Mouse (Mus musculus): ENCODE results near the gene Zc3h12b.
"Not testable (repeated sequence)": the region's sequence is repeated elsewhere in the genome, so short reads cannot be mapped to it uniquely, and the experiment has no call there.

The Zc3h12b gene

DNA sequence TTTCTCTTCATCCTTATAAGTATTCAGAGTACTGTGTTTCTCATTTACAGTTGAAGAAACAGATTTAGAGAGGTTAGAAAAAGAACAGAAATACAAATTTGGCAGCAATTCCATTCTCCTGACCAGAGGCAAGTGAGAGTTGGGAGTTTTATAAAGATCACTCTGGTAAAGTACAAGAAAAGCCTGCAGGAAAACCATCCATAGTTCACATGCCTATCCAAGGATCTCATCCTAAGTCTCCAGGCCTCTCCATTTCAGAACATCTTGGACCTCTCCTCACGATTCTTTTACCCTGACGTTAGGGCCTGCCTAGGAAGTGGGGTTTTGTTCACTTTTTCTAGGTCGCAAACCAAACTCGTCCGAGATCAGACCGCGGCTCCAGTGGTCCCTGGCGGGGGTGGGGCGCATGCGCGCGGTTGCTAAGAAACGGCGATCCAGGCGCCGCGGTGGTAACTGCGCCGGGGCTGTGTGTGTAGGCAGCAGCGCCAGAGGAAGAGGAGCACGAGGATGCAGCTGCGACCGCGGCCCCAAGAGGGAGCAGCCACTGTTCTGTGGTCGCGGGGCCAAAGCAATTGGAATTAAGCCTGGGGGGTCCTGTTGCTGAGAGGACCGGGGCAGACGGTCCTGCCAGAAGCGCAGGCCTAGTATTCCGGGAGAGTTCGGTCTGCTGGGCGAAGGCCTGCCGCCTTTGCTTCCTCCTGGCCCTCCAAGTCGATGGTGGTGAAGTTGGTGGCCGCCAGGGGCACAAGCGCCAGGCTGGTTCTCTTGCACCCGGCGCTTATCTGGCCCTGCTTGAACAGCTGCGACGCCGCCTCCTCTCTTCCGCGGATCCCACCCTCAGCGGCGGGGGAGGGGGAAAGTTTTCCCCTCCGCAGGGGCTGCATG is at the start of gene Zc3h12b:
Gene Zc3h12b, plus strand, starts transcription at position 452 of the 885 bp plus-strand sequence.
- peak; percentile 9 for DNase-seq (ENCODE audit: low spot score)

DNA sequence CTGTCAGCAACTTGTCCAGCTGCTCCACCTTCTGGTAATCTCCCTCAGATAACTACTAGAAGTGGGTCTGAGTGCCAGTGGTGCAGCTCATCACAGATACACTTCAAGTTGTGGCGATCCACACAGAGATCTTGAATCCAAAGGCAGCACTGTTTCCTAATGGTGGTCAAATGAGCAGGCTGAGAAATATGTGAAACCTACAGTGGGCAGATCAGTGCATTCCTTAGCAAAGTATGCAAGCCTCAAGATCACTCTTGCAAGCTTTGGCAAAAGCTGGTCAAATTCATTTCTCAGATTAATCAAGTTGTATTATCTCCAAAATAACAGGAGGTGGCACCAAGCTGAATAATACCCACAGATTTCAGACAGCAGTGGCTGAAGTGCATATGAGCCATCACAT is 29.3 kb upstream of the Zc3h12b start:
- no peak for DNase-seq (ENCODE audit: low spot score)

DNA sequence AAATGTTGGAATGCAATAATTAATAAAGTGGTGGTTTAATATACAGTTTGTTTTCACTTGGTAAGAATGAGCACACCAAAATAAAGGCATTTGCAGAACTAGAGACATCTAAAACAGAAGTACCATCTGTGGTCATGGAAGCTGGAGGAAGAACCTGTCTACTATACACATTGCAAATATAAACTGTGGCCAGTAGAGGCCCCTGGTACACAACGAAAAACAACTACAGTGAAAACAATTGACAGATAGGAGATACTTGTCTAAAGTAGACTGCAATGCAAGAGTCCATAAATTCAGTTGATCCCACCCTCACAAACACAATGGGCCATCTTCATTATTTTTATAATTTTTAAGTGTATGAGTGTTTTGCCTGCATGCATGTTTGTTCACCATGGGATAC is 24.4 kb upstream of the Zc3h12b start:
- DNase-seq (ENCODE audit: low spot score), result no peak

DNA sequence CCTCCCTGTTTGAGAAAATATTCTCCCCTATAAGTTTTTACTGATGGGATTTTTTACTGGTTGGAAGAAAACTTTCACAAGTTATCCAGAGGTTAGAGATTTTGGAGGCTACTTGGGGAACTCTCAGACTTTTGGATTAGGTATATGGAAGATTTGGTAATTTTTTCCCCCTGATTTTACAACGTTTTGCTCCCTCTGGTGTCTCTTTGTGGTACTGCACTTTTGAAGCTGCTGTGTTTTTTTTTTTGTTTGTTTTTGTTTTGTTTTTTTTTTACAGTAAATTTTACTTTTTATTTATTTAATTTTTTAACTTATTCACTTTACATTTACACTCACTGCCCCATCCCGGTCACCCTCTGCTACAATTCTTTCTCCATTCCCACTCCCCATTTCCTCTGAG is 26.8 kb downstream of the Zc3h12b start:
- no peak for DNase-seq (ENCODE audit: low spot score)

DNA sequence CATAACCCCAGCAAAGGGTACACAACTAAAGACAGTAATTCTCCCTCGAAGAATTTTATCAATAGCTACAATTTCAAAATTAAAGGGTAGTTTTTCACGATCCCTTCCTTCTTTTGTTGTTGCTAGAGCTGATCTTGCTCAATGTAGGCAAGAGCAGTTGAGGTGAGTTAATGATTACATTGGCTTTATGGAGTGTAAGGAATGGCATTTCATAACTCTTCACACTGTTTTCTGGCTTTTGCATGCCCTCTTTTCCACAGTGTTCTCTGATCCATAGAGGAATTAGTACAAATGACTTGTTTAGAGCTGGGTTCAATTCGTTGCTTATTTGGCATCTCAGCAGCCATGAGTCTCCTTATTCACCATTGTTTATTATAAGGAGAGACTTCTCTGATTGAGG is 84.4 kb downstream of the Zc3h12b start:
- no peak for DNase-seq (ENCODE audit: low spot score)

DNA sequence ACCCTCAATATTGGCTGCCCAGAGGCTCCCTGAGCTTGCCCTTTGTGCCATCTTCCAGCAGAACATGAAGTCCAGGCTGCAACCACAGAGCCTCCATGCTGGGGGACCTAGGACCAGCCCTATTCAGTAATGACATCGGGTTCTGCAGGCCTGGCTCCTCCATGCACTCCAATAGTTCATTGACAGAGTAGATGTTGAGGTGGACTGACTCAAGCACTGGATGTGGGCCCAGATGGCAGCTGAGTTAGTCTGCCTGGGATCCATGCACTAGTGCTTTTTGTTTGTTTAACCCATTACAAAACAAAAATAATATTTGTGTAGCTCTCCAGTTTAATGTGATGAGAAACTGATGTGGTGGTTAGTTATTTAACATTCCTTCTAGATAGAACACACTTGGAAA is 90.3 kb downstream of the Zc3h12b start:
- no peak for DNase-seq (ENCODE audit: low spot score)

DNA sequence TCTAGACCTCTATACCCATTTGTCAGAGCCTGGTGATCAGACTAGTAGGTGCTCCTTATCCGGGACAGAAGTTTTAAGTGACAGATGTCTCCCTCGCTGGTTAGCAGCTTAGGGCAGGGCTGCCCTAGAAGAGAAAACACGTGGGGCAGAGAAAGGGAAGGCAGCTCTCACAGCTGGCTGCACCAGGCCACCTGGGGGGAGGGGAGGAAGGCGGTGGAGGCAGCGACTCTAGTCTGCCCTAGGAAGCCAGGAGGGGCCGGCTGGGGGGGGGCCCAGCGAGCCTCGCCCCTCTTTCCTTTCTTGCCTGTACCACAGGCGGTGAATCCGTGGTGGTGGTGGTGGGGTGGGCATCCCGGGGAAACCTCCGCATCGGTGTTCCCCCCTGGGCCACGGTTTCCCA is 141.3 kb downstream of the Zc3h12b start:
- DNase-seq (ENCODE audit: low spot score), result no peak

DNA sequence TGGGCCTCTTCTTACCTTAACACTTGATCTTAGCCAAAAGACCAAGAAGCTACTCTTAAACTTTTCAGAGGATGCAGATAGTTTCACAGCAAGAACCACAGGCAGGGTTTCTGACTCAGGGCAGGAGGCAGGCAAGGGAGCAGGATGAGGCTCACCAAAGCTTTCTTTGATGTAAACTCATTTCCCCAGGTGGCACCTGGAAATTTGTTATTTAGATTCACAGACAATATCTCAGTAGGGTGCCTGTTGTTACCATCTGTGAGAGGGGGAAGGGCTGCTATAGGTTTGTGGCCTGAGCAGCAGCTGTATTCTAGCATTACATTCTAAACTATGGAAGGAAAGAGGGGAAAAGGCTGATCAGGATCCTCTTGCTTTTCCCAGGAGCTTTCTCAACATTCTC is 169.6 kb downstream of the Zc3h12b start:
- no peak for DNase-seq (ENCODE audit: low spot score)

DNA sequence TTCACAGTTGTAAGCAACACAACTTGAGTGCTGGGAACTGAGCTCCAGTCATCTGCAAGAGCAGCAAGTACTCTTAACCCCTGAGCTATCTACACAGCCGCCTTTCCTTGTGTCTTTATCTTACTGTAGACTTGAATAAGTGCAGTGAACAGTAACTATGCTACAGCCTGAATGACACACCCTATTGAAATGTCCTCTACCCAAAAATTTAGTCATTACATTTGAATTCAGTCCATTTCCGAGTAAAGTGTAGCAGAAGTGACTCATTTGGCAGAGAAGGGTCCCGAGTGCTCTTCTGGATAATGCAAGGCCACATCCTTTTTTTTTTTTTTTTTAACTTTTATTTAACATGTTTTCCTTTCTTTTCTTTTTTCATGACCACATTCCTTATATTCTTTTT is 191.2 kb downstream of the Zc3h12b start:
- DNase-seq (ENCODE audit: low spot score), result no peak

DNA sequence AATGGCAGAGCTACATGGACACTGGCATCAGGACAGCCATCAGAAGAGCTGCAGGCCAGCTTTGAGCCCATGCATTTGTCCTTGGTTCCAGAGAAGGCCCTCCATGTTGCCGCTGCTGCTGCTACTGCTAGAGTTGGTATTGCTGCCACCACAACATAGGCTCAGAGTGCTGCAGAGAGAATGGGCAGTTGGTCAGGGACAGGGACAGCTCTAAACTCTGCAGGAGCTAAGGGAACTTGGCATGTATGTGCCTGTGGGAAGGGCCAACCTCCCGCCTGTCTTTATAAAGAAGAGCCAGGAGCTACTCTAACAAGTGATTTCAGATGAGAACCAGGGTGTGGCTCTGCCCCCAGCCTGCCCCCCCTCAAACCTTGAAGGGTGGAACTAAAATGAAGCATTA is 224.0 kb downstream of the Zc3h12b start:
- no peak for DNase-seq (ENCODE audit: low spot score)

DNA sequence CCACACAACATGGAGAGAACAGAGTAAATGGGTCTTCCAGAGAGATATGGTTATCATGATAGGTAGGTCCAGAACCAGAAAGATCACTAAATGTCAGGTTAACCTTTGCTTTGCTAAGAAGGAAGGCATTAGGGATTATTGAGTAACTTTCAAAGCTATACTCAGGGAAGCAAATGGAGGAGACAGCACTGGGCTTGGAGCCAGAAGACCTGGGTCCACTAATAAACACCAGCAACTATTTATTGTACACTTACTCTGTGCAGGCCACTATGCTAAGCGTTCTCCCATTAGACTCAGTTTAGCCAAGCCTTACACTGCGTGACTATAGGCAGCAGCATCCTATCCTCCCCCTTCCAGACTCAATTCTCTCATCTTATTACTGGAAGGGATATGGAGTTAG is 234.0 kb downstream of the Zc3h12b start:
- DNase-seq (ENCODE audit: low spot score), result no peak

DNA sequence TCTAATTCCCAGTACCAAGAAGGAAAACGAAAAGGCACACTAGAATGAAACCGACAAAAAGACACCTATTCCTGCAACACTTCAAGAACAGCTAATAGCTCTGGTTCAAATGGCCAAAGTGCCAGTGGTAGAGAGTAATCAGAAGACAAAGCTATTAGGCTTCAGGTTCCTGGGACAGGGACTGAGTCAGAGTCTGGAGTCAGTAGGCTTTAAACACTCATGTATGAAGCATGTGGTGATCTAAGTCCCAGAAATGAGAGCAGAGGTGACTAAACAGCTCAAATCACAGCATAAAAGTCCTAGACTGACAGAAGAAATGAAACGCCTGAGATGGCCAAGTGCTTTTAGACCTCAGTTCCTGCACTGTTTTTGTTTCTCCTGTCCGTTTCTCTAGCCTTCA is 236.7 kb downstream of the Zc3h12b start:
- no peak for DNase-seq (ENCODE audit: low spot score)

DNA sequence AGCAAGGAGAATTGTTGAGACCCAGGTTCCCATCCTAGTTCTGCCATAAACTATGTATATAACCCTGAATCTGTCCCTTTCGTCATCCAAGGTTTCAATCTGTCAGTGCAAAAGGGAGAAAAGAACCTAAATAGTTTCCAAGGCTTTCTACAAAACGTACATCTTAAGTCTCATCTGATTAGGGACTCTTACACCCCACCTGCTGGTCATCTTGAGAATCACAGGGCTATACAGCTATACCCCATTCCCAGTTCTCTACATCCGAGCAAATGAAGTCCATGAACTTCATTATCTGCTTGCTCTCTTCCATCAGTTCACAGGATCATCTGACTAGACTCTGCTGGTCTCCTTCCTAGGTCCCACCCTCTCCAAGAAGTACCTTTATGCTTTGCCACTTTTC is 239.3 kb downstream of the Zc3h12b start:
- no peak for DNase-seq (ENCODE audit: low spot score)

DNA sequence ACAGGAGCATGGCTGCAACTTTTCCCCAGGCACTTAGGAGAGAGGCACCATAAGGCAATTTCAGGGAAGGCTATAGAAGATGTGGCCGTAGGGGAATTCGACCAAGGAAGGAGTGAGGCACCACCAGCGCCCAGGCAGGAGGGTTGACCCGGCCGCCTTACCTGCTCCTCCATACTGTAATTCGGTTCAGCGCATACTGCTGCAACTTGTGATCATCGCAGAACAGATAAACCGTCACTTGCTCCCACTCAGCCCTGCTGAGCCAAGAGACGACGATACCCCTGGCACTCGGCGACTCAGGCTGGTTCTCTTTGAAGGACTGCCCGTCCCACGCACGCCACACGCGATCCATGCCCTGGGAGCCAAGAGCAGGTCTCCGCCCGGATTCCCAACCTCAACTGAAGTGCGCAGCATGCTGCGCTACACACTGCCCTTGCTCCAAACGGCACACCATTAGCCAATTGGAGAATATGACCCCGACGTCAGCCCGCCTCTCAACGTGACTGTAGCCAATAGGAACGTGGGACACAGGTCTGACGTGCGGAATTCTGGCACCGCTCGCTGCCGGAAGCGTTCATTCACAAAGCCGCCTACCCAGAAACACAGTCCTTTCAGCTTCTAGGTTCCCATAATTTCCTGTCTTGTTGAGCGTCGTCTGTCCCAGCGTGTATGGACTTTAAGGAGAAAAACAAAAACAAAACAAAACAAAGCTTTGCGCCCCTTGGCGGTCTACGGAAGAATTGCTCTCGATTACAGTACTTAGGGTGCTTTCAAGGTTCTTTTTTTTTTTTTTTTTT is 245.2 kb downstream of the Zc3h12b start, which contains the start of gene Las1l:
Gene Las1l, minus strand, starts transcription at position 466 of the 797 bp plus-strand sequence.
- DNase-seq (ENCODE audit: low spot score), result peak; percentile 47

DNA sequence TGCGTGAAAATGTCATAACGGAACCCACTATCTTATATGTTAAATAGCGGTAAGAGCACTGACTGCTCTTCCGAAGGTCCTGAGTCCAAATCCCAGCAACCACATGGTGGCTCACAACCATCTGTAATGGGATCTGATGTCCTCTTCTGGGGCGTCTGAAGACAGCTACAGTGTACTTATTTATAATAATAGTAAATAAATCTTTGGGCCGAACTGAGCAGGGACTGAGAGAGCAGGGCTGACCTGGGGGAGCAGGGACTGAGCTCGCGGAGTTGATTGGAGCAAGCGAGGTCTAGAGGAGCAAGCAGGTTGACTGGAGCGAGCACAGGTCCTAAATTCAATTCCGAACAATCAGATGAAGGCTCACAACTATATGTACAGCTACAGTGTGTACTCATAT is 246.0 kb downstream of the Zc3h12b start:
- DNase-seq (ENCODE audit: low spot score), result not testable (repeated sequence)

DNA sequence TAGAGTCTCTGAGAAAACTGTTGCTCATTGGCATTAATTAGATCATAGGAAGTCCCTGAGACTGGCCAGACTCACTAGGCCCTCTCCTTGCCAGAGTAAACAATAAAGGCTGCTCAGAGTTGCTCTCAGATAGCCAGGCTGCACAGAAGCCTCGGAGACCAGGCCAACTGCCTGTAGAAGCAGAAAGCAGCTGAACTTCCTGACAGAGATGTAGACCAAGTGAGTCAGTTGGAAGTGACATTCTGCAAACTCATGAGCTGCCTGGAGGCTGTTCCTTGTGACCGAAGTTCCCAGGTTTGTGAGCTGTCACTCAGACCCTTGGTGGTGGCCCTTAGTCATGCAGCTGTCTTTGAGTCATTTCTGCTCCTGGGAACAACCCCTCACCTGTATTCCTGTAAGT is 251.9 kb downstream of the Zc3h12b start:
- DNase-seq (ENCODE audit: low spot score), result no peak

DNA sequence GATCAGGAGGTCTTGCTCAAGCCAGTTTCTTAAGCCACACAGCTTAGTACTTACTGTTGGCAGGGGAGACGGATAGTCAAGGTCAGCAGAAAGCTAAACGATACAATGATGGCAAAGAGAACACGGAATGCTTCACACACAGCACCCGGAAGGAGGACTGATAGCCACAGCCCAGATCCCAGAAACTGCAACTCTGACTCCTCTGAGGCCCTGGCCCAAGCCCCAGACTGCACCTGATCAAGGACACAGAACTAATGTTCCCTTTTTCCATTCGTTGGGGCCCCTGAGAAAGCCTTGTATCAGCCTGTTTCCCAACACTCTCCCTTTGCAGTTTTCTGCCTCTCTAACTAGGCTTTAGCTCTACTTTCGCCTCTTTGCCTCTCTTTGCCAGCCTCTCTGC is 253.6 kb downstream of the Zc3h12b start:
- DNase-seq (ENCODE audit: low spot score), result no peak

DNA sequence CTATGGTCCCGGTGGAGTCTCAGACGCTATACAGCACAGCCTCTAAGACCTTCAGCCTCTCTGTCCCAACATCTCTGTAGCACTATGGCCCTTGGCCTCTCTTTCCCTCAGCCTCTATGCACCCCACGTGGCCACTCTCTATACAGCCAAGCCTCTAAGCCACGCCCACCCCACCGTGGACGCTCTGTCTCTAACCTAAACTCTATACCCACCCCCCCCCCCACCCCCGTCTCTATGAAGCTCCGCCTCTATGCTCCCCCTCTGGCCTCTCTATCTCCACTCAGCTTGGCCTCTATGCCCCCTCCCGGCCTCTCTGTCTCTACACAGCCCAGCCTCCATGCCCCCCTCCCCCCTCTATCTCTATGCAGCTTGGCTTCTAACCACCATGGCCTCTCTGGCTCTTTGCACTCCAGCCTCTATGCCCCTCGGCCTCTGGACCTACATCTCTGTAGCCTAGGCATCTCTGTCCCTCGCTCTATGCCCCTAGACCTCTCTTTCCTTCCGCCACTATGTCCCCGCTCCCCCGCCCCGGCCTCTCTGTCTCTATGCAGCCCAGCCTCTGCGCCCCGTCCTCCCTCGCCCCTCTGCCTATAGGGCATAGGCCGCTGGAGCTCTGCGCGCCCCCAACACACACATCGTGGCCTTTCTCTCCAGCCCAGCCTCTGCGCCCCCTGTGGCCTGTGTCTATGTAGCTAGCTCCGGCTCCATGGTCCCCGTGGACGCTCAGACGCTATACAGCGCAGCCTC is 256.5 kb downstream of the Zc3h12b start:
- no peak for DNase-seq (ENCODE audit: low spot score)

DNA sequence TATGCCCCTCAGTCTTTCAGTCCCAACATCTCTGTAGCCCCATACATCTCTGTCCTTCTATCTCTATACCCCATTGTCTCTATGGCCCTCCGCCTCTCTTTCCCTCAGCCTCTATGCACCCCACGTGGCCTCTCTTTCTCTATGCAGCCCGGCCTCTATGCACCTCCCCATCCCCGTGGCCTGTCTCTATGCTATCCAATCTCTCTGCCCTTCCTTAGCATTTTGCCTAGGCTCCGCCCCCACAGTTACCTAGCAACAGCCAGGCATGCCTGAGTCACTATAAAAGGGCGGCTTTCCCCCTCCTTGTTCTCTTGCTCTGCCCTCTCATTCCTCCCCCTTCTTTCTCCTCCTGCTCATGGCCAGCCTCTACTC is 257.1 kb downstream of the Zc3h12b start:
- peak; percentile 18 for DNase-seq (ENCODE audit: low spot score)

DNA sequence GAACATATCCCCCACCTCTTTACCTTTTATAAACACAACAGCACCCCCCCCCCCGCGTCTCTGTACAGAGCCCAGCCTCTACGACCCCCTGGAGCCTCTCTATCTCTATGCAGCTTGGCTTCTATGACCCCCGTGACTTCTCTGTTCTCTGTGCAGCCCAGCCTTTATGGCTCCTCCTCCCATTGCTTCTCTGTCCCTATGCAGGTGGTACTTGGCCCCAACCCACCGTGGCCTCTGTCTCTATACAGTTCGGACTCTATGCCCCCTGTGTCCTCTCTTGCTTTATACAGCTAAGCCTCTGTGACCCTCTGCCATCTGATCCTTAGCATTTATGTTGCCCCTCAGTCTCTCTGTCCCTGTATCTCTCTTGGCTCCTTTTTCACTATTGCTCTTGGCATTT is 257.6 kb downstream of the Zc3h12b start:
- no peak for DNase-seq (ENCODE audit: low spot score)

DNA sequence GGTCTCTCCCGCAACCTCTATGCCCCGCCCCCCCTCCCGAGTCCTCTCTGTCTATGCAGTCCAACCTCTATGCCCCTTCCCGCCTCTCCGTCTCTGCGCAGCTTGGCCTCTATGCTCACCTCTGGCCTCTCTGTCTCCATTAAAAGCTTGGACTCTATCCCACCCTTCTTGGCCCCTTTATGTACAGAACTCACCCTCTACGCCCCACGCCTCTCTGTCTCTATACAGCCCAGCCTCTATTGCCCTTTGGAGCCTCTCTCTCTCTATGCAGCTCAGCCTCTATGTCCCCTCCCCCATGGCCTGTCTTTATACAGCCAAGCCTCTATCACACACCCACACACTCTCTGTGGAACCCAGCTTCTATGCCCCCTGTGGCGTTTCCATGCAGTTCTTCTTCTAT is 258.5 kb downstream of the Zc3h12b start:
- DNase-seq (ENCODE audit: low spot score), result no peak
